ENCODE assay signal across 18 mouse cellular contexts in the genomic region with DNA sequence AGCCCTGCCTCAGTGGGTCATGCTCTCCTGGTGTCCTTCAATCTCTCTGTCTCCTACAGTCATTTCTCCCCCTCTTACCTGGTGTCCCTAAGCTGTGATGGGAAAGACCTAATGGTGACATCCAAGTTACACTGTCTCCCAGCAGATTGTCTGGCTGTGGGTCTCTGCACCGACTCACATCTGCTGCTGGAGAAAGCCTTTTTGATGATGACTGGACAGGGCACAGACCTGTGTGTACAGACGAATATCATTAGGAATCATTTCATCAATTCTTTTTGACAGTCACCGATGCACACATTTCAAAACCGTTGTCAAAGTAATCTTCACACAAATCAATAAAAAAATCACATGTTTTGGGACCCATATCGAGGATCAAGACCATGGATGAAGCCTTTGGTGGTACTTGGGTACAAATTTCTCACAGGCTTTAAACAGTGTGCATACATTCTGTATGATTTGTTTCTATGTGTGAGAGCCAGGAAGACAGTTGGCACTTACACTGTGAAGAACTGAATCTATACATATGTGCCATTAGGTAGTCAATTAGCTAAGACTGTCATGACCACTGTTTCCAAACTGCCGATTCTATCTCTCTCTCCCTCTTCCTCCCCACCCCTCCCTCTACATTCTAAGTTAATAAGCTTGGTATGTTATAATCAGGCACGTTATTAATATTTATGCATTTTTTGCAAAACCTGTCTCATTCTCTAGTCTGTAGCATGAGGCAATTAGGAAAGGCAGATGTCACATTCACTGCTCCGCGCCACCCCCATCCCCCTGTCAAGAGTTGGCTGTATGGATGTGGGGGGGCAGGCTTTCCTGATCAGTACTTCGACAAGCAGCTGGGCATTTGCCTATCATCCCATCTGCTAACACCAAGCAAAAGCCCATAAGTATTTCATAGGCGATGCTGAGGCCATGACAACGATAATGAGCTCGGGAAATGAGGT.
DNase-seq lines count a peak whose midpoint lies in the region; ATAC-seq lines count a peak whose summit lies in the region.
"Had no signal": no experiment of that assay in that cellular context is flagged by ENCODE, and none has a peak within 500 bp of the region (broad histone marks: within the 10 kb centered on the region; RNA-seq: fewer than 3 reads in every experiment).

No protein-coding gene starts in this region.

- WGBS in forebrain, embryonic 12.5 days: 79% methylated on average over 13 of the region's 13 CpGs
- 64% methylated on average over 13 of the region's 13 CpGs for WGBS in hindbrain, embryonic 14.5 days
- 75% methylated on average over 13 of the region's 13 CpGs for WGBS in midbrain, embryonic 12.5 days

- H3K9ac ChIP-seq in forebrain, embryonic 12.5 days: no peak overlapping the region
- H3K9ac ChIP-seq in hindbrain, embryonic 14.5 days: no peak overlapping the region
- no peak overlapping the region for H3K9ac ChIP-seq in midbrain, embryonic 12.5 days (replicated peaks)
- H3K9ac ChIP-seq: liver, embryonic 12.5 days had no signal

- H3K27ac ChIP-seq in forebrain, embryonic 12.5 days: no peak overlapping the region
- no peak overlapping the region for H3K27ac ChIP-seq in hindbrain, embryonic 14.5 days
- H3K27ac ChIP-seq in midbrain, embryonic 12.5 days (replicated peaks): no peak overlapping the region
- H3K27ac ChIP-seq: heart, embryonic 10.5 days; liver, embryonic 12.5 days had no signal

- no peaks in the 10 kb centered on the region for H3K4me1 ChIP-seq in forebrain, embryonic 12.5 days
- no peaks in the 10 kb centered on the region for H3K4me1 ChIP-seq in hindbrain, embryonic 14.5 days (replicated peaks; ENCODE audit: control insufficient read depth, insufficient read depth, low read length)
- no peaks in the 10 kb centered on the region for H3K4me1 ChIP-seq in midbrain, embryonic 12.5 days
- H3K4me1 ChIP-seq: heart, embryonic 10.5 days; liver, embryonic 12.5 days had no signal

- peak; percentile 77; the same call in 1 of the 2 replicates for ATAC-seq in forebrain, embryonic 12.5 days (ENCODE audit: low FRiP score)
- peak; percentile 76; the same call in 1 of the 2 replicates for ATAC-seq in hindbrain, embryonic 14.5 days (ENCODE audit: low FRiP score)
- ATAC-seq in midbrain, embryonic 12.5 days (ENCODE audit: low FRiP score, low read depth): peak; percentile 90
- ATAC-seq: liver, embryonic 12.5 days had no signal

- H3K4me3 ChIP-seq in forebrain, embryonic 12.5 days (replicated peaks): no peak overlapping the region
- no peak overlapping the region for H3K4me3 ChIP-seq in hindbrain, embryonic 14.5 days (replicated peaks; ENCODE audit: low read length)
- H3K4me3 ChIP-seq in midbrain, embryonic 12.5 days: no peak overlapping the region
- H3K4me3 ChIP-seq: heart, embryonic 10.5 days; liver, embryonic 12.5 days had no signal

- H3K4me2 ChIP-seq in forebrain, embryonic 12.5 days: no peak overlapping the region
- no peak overlapping the region for H3K4me2 ChIP-seq in hindbrain, embryonic 14.5 days (replicated peaks)
- H3K4me2 ChIP-seq in midbrain, embryonic 12.5 days (replicated peaks): no peak overlapping the region
- H3K4me2 ChIP-seq: liver, embryonic 12.5 days had no signal

- H3K9me3 ChIP-seq in forebrain, embryonic 12.5 days: no peaks in the 10 kb centered on the region
- no peaks in the 10 kb centered on the region for H3K9me3 ChIP-seq in hindbrain, embryonic 14.5 days (ENCODE audit: control insufficient read depth, low read length)
- H3K9me3 ChIP-seq in midbrain, embryonic 12.5 days: no peaks in the 10 kb centered on the region
- H3K9me3 ChIP-seq: heart, embryonic 10.5 days; liver, embryonic 12.5 days had no signal

- peak; percentile 19 for DNase-seq in brain, adult 2 months (ENCODE audit: low read depth, low spot score)
- DNase-seq in hindbrain, embryonic 14.5 days (ENCODE audit: low spot score): no peak
- no peak for DNase-seq in embryo, embryonic 10.5 days (ENCODE audit: low spot score)
- DNase-seq in thymus, postnatal 4 days: no peak
- no peak for DNase-seq in kidney, postnatal 4 days
- no peak for DNase-seq in urinary bladder, adult 18-20 months (ENCODE audit: low spot score in 2 of 2)
- DNase-seq: adrenal gland, postnatal 36 days; cerebellum, adult 11-12 months; heart, postnatal 4 days; kidney, adult 18-20 months; left cerebral cortex, postnatal 4 days; lung, postnatal 14 days; right cerebral cortex, postnatal 25 days; thymus, adult 18-20 months had no signal

- H3K27me3 ChIP-seq in forebrain, embryonic 12.5 days: no peaks in the 10 kb centered on the region
- H3K27me3 ChIP-seq in hindbrain, embryonic 14.5 days (ENCODE audit: control insufficient read depth, insufficient read depth, low read length): no peaks in the 10 kb centered on the region
- H3K27me3 ChIP-seq in midbrain, embryonic 12.5 days: no peaks in the 10 kb centered on the region
- H3K27me3 ChIP-seq: liver, embryonic 12.5 days had no signal

- no peaks in the 10 kb centered on the region for H3K36me3 ChIP-seq in forebrain, embryonic 12.5 days (replicated peaks)
- no peaks in the 10 kb centered on the region for H3K36me3 ChIP-seq in hindbrain, embryonic 14.5 days (replicated peaks; ENCODE audit: control insufficient read depth, insufficient read depth)
- H3K36me3 ChIP-seq in midbrain, embryonic 12.5 days: no peaks in the 10 kb centered on the region
- H3K36me3 ChIP-seq: heart, embryonic 10.5 days; liver, embryonic 12.5 days had no signal
